Mouse (Mus musculus): ENCODE measurements around the gene Med12.
"Not testable (repeated sequence)": the region's sequence is repeated elsewhere in the genome, so short reads cannot be mapped to it uniquely, and the experiment has no call there.

The Med12 gene

GRCm38 (mm10) chrX:101299473-101300426 is 25.9 kb downstream of the Med12 start:
- in situ Hi-C loops (cut with MseI, MboI), result no loop called here

GRCm38 (mm10) chrX:101300427-101301030 is 26.7 kb downstream of the Med12 start:
- in situ Hi-C loops (cut with MseI, MboI), result no loop called here

GRCm38 (mm10) chrX:101301654-101302053 is 27.8 kb downstream of the Med12 start:
- in situ Hi-C loops (cut with MseI, MboI), result no loop called here

- in situ Hi-C loops (cut with MseI, MboI), result no loop called here
These were observed 30.8 kb downstream of the Med12 start for GRCm38 (mm10) chrX:101304646-101305045.

GRCm38 (mm10) chrX:101309299-101309698 is 35.5 kb downstream of the Med12 start:
- in situ Hi-C loops (cut with MseI, MboI), result no loop called here

GRCm38 (mm10) chrX:101313625-101314359 is 40.0 kb downstream of the Med12 start:
- in situ Hi-C loops (cut with MseI, MboI), result no loop called here

- in situ Hi-C loops (cut with MseI, MboI), result no loop called here
These were observed 45.9 kb downstream of the Med12 start for GRCm38 (mm10) chrX:101319775-101320174.

- in situ Hi-C loops (cut with MseI, MboI), result no loop called here
These were observed 52.4 kb downstream of the Med12 start for GRCm38 (mm10) chrX:101325989-101326899.

- in situ Hi-C loops (cut with MseI, MboI), result loop anchor here (5.0 kb wide), 2 partner anchors 197 to 202 kb away; no protein-coding TSS in a partner anchor
These were observed 55.7 kb downstream of the Med12 start for GRCm38 (mm10) chrX:101329372-101330028.

GRCm38 (mm10) chrX:101332031-101332374 is 58.2 kb downstream of the Med12 start:
- in situ Hi-C loops (cut with MseI, MboI), result loop anchor here (5.0 kb wide), 2 partner anchors 200 to 205 kb away; no protein-coding TSS in a partner anchor

GRCm38 (mm10) chrX:101332375-101333211 is 58.8 kb downstream of the Med12 start:
- in situ Hi-C loops (cut with MseI, MboI), result loop anchor here (5.0 kb wide), 2 partner anchors 200 to 205 kb away; no protein-coding TSS in a partner anchor

GRCm38 (mm10) chrX:101334606-101335005 is 60.8 kb downstream of the Med12 start:
- in situ Hi-C loops (cut with MseI, MboI), result loop anchor here (5.0 kb wide), 2 partner anchors 202 to 207 kb away; no protein-coding TSS in a partner anchor

- in situ Hi-C loops (cut with MseI, MboI), result no loop called here
These were observed 64.8 kb downstream of the Med12 start for GRCm38 (mm10) chrX:101338666-101339065.

- in situ Hi-C loops (cut with MseI, MboI), result not testable (repeated sequence)
These were observed 69.0 kb downstream of the Med12 start for GRCm38 (mm10) chrX:101342837-101343236.

GRCm38 (mm10) chrX:101345456-101345855 is 71.6 kb downstream of the Med12 start:
- in situ Hi-C loops (cut with MseI, MboI), result no loop called here

- in situ Hi-C loops (cut with MseI, MboI), result no loop called here
These were observed 72.6 kb downstream of the Med12 start for GRCm38 (mm10) chrX:101346475-101346874.

Data from mouse trophoblast stem cell (cell line).